Mouse (Mus musculus): ENCODE results near the gene Dnm3. TPM values are rescaled to one million over a fixed set of nuclear protein-coding genes. Genes with fewer than 3 reads are reported as not detected.

Gene Dnm3
- polyA plus RNA-seq, 1 experiment from 2014 or later = 7.2 TPM

- H3K4me3 ChIP-seq (ENCODE audit: low read depth, low read length) = no peak overlapping the region
- no peaks in the 10 kb centered on the region for H3K27me3 ChIP-seq (ENCODE audit: control insufficient read depth, insufficient read depth, low read length)
- 0 out of 2 replicates have a peak overlapping the region, but pooled peaks have one; percentile 2 for H3K4me2 ChIP-seq (ENCODE audit: low read depth, low read length, severe bottlenecking)
- WGBS = 3% methylated on average over 4 of the region's 4 CpGs
- no peaks in the 10 kb centered on the region for H3K9me3 ChIP-seq (ENCODE audit: control insufficient read depth, low read length)
- peak; percentile 71 for ATAC-seq (replicated peaks; ENCODE audit: low FRiP score)
- H3K4me1 ChIP-seq (replicated peaks; ENCODE audit: control insufficient read depth, insufficient read depth, low read length) = peaks cover 5% of the 10 kb centered on the region; the same call in 1 of the 2 replicates
- no peaks in the 10 kb centered on the region for H3K36me3 ChIP-seq (ENCODE audit: control insufficient read depth, insufficient read depth, low read length)
- H3K27ac ChIP-seq (ENCODE audit: low read depth, low read length) = no peak overlapping the region
- DNase-seq (ENCODE audit: low spot score) = no peak
- H3K9ac ChIP-seq (ENCODE audit: low read length) = no peak overlapping the region
These were observed 153.4 kb downstream of the Dnm3 start for GRCm38 (mm10) chr1:162324412-162324811.

- no peak overlapping the region for H3K27ac ChIP-seq (ENCODE audit: low read depth, low read length)
- WGBS = 73% methylated on average over 2 of the region's 2 CpGs
These were observed 154.7 kb downstream of the Dnm3 start for GRCm38 (mm10) chr1:162323142-162323541.

GRCm38 (mm10) chr1:162313451-162314276 lies 164.2 kb downstream of the Dnm3 start:
- DNase-seq (ENCODE audit: low spot score) = peak; percentile 59
- no peak overlapping the region for H3K4me3 ChIP-seq (ENCODE audit: low read depth, low read length)
- H3K9ac ChIP-seq (ENCODE audit: low read length) = peak overlapping the region; percentile 33; the same call in 1 of the 2 replicates
- no peak overlapping the region for H3K27ac ChIP-seq (ENCODE audit: low read depth, low read length)
- H3K9me3 ChIP-seq (ENCODE audit: control insufficient read depth, low read length) = no peaks in the 10 kb centered on the region
- WGBS = 40% methylated on average over 11 of the region's 11 CpGs
- no peaks in the 10 kb centered on the region for H3K36me3 ChIP-seq (ENCODE audit: control insufficient read depth, insufficient read depth, low read length)
- no peaks in the 10 kb centered on the region for H3K4me1 ChIP-seq (replicated peaks; ENCODE audit: control insufficient read depth, insufficient read depth, low read length)
- peak; percentile 87 for ATAC-seq (replicated peaks; ENCODE audit: low FRiP score)
- no peaks in the 10 kb centered on the region for H3K27me3 ChIP-seq (ENCODE audit: control insufficient read depth, insufficient read depth, low read length)
- peak overlapping the region; percentile 6; the same call in 1 of the 2 replicates for H3K4me2 ChIP-seq (ENCODE audit: low read depth, low read length, severe bottlenecking)

More at GRCm38 (mm10) chr1:162323142-162323541, 154.7 kb downstream of the Dnm3 start:
- Histone ChIP-seq H3K36me3 (ENCODE audit: control insufficient read depth, insufficient read depth, low read length) (no peaks in the 10 kb centered on the region), H3K4me3 (ENCODE audit: low read depth, low read length) (no peak overlapping the region), H3K9me3 (ENCODE audit: control insufficient read depth, low read length) (no peaks in the 10 kb centered on the region), H3K9ac (ENCODE audit: low read length) (no peak overlapping the region), H3K4me1 (replicated peaks; ENCODE audit: control insufficient read depth, insufficient read depth, low read length) (peaks cover 5% of the 10 kb centered on the region; the same call in 1 of the 2 replicates), H3K27me3 (ENCODE audit: control insufficient read depth, insufficient read depth, low read length) (no peaks in the 10 kb centered on the region), H3K4me2 (ENCODE audit: low read depth, low read length, severe bottlenecking) (no peak overlapping the region)
- ATAC-seq (replicated peaks; ENCODE audit: low FRiP score) = no peak
- no peak for DNase-seq (ENCODE audit: low spot score)

GRCm38 (mm10) chr1:162312621-162313020 lies 165.2 kb downstream of the Dnm3 start:
- DNase-seq (ENCODE audit: low spot score) = no peak
- no peaks in the 10 kb centered on the region for H3K36me3 ChIP-seq (ENCODE audit: control insufficient read depth, insufficient read depth, low read length)
- no peak overlapping the region for H3K9ac ChIP-seq (ENCODE audit: low read length)
- H3K27ac ChIP-seq (ENCODE audit: low read depth, low read length) = no peak overlapping the region
- ATAC-seq (replicated peaks; ENCODE audit: low FRiP score) = no peak
- no peaks in the 10 kb centered on the region for H3K4me1 ChIP-seq (replicated peaks; ENCODE audit: control insufficient read depth, insufficient read depth, low read length)
- no peak overlapping the region for H3K4me3 ChIP-seq (ENCODE audit: low read depth, low read length)
- H3K9me3 ChIP-seq (ENCODE audit: control insufficient read depth, low read length) = no peaks in the 10 kb centered on the region
- WGBS = 76% methylated on average over 2 of the region's 2 CpGs
- H3K27me3 ChIP-seq (ENCODE audit: control insufficient read depth, insufficient read depth, low read length) = no peaks in the 10 kb centered on the region
- H3K4me2 ChIP-seq (ENCODE audit: low read depth, low read length, severe bottlenecking) = no peak overlapping the region

- Histone ChIP-seq H3K27me3 (ENCODE audit: control insufficient read depth, insufficient read depth, low read length) (no peaks in the 10 kb centered on the region), H3K9ac (ENCODE audit: low read length) (no peak overlapping the region), H3K36me3 (ENCODE audit: control insufficient read depth, insufficient read depth, low read length) (no peaks in the 10 kb centered on the region), H3K4me2 (ENCODE audit: low read depth, low read length, severe bottlenecking) (no peak overlapping the region), H3K4me1 (replicated peaks; ENCODE audit: control insufficient read depth, insufficient read depth, low read length) (no peaks in the 10 kb centered on the region), H3K4me3 (ENCODE audit: low read depth, low read length) (no peak overlapping the region), H3K27ac (ENCODE audit: low read depth, low read length) (no peak overlapping the region), H3K9me3 (ENCODE audit: control insufficient read depth, low read length) (no peaks in the 10 kb centered on the region)
- WGBS = 80% methylated on average over 7 of the region's 7 CpGs
- DNase-seq (ENCODE audit: low spot score) (no peak), ATAC-seq (replicated peaks; ENCODE audit: low FRiP score) (no peak)
These were observed 165.7 kb downstream of the Dnm3 start for GRCm38 (mm10) chr1:162312152-162312551.

GRCm38 (mm10) chr1:162305247-162305646 lies 172.6 kb downstream of the Dnm3 start:
- no peaks in the 10 kb centered on the region for H3K4me1 ChIP-seq (replicated peaks; ENCODE audit: control insufficient read depth, insufficient read depth, low read length)
- DNase-seq (ENCODE audit: low spot score) (no peak), ATAC-seq (replicated peaks; ENCODE audit: low FRiP score) (no peak)
- H3K9me3 ChIP-seq (ENCODE audit: control insufficient read depth, low read length) = no peaks in the 10 kb centered on the region
- WGBS = 81% methylated on average over 6 of the region's 6 CpGs
- no peak overlapping the region for H3K9ac ChIP-seq (ENCODE audit: low read length)
- H3K27ac ChIP-seq (ENCODE audit: low read depth, low read length) = no peak overlapping the region
- no peaks in the 10 kb centered on the region for H3K27me3 ChIP-seq (ENCODE audit: control insufficient read depth, insufficient read depth, low read length)
- H3K4me2 ChIP-seq (ENCODE audit: low read depth, low read length, severe bottlenecking) = no peak overlapping the region
- no peaks in the 10 kb centered on the region for H3K36me3 ChIP-seq (ENCODE audit: control insufficient read depth, insufficient read depth, low read length)
- no peak overlapping the region for H3K4me3 ChIP-seq (ENCODE audit: low read depth, low read length)

- H3K4me2 ChIP-seq (ENCODE audit: low read depth, low read length, severe bottlenecking) = no peak overlapping the region
- no peak overlapping the region for H3K27ac ChIP-seq (ENCODE audit: low read depth, low read length)
- H3K9me3 ChIP-seq (ENCODE audit: control insufficient read depth, low read length) = no peaks in the 10 kb centered on the region
- no peak for ATAC-seq (replicated peaks; ENCODE audit: low FRiP score)
- WGBS = 76% methylated on average over 4 of the region's 4 CpGs
- no peak overlapping the region for H3K9ac ChIP-seq (ENCODE audit: low read length)
- DNase-seq (ENCODE audit: low spot score) = no peak
- H3K36me3 ChIP-seq (ENCODE audit: control insufficient read depth, insufficient read depth, low read length) = no peaks in the 10 kb centered on the region
- H3K4me1 ChIP-seq (replicated peaks; ENCODE audit: control insufficient read depth, insufficient read depth, low read length) = no peaks in the 10 kb centered on the region
- H3K27me3 ChIP-seq (ENCODE audit: control insufficient read depth, insufficient read depth, low read length) = no peaks in the 10 kb centered on the region
- no peak overlapping the region for H3K4me3 ChIP-seq (ENCODE audit: low read depth, low read length)
These were observed 175.4 kb downstream of the Dnm3 start for GRCm38 (mm10) chr1:162302480-162302879.

GRCm38 (mm10) chr1:162299558-162300319 lies 178.1 kb downstream of the Dnm3 start:
- Histone ChIP-seq H3K4me1 (replicated peaks; ENCODE audit: control insufficient read depth, insufficient read depth, low read length) (no peaks in the 10 kb centered on the region), H3K4me2 (ENCODE audit: low read depth, low read length, severe bottlenecking) (no peak overlapping the region), H3K36me3 (ENCODE audit: control insufficient read depth, insufficient read depth, low read length) (no peaks in the 10 kb centered on the region), H3K4me3 (ENCODE audit: low read depth, low read length) (no peak overlapping the region), H3K9ac (ENCODE audit: low read length) (no peak overlapping the region), H3K27me3 (ENCODE audit: control insufficient read depth, insufficient read depth, low read length) (no peaks in the 10 kb centered on the region), H3K9me3 (ENCODE audit: control insufficient read depth, low read length) (no peaks in the 10 kb centered on the region), H3K27ac (ENCODE audit: low read depth, low read length) (no peak overlapping the region)
- 87% methylated on average over 12 of the region's 12 CpGs for WGBS
- DNase-seq (ENCODE audit: low spot score) (no peak), ATAC-seq (replicated peaks; ENCODE audit: low FRiP score) (no peak)

Data from forebrain, embryonic 11.5 days (tissue).